ENCODE assay signal across 8 mouse cellular contexts in genomic region chr11:50131801-50132201, GRCm38 (mm10). TPM values are rescaled to one million over a fixed set of nuclear protein-coding genes. Genes with fewer than 3 reads are reported as not detected.
DNase-seq lines count a peak whose midpoint lies in the region; ATAC-seq and TF ChIP-seq lines count a peak whose summit lies in the region.

No protein-coding gene starts in this region.

- no peak; the same call in 1 of the 2 replicates for ATAC-seq in heart, embryonic 11.5 days (replicated peaks; ENCODE audit: insufficient number of reproducible peaks, low FRiP score, low TSS enrichment)
- no peak for ATAC-seq in embryonic facial prominence, embryonic 12.5 days (ENCODE audit: insufficient number of reproducible peaks, insufficient read depth, low FRiP score, low TSS enrichment)
- 0 out of 2 replicates have a peak, but pooled peaks have one; percentile 3 for ATAC-seq in kidney, embryonic 15.5 days (replicated peaks; ENCODE audit: low FRiP score)

- H3K4me3 ChIP-seq in heart, embryonic 11.5 days (ENCODE audit: low read depth, low read length) = peak overlapping the region; percentile 84
- H3K4me3 ChIP-seq in CH12.LX (replicated peaks in 1 of 3; ENCODE audit: low read depth in 2 of 3, low read length in 2 of 3, poor library complexity in 1 of 3) = peak overlapping the region; percentile 88 to 100 (median 90)
- peak overlapping the region; percentile 91 for H3K4me3 ChIP-seq in embryonic facial prominence, embryonic 12.5 days
- peak overlapping the region; percentile 85 for H3K4me3 ChIP-seq in kidney, embryonic 15.5 days (replicated peaks)

- TF ChIP-seq CTCF in CH12.LX (conservative IDR thresholded peaks at IDR 0.05 in 1 of 2, IDR thresholded peaks at IDR 0.05 in 1 of 2; ENCODE audit: low read depth in 2 of 2, low read length in 2 of 2) = no peak

- H3K9ac ChIP-seq in heart, embryonic 11.5 days (ENCODE audit: low read depth, low read length) = peak overlapping the region; percentile 98
- H3K9ac ChIP-seq in CH12.LX (ENCODE audit: insufficient read depth, low read depth) = peak overlapping the region; percentile 76
- H3K9ac ChIP-seq in embryonic facial prominence, embryonic 12.5 days = peak overlapping the region; percentile 97
- H3K9ac ChIP-seq in kidney, embryonic 15.5 days = peak overlapping the region; percentile 98

- TF ChIP-seq RAD21 in CH12.LX (IDR thresholded peaks at IDR 0.05; ENCODE audit: low read depth, low read length) = no peak

- WGBS in heart, embryonic 11.5 days (ENCODE audit: insufficient replicate concordance) = 21% methylated on average over 10 of the region's 10 CpGs
- WGBS in embryonic facial prominence, embryonic 12.5 days = 21% methylated on average over 10 of the region's 10 CpGs
- 19% methylated on average over 10 of the region's 10 CpGs for WGBS in kidney, embryonic 15.5 days

- in situ Hi-C loops in CH12.LX (cut with MboI; ENCODE audit: low pct_ligation_motif_present, low pct_unique_long_range_greater_than_20kb, low sequenced_read_pairs) = loop anchor here (5.0 to 10.0 kb wide), 2 partner anchors 150 to 233 kb away; no protein-coding TSS in a partner anchor

- TF ChIP-seq EP300 in CH12.LX (IDR thresholded peaks at IDR 0.05; ENCODE audit: low read length) = no peak

- peak overlapping the region; percentile 87 for H3K27ac ChIP-seq in heart, embryonic 11.5 days (ENCODE audit: low read depth, low read length)
- no peak overlapping the region for H3K27ac ChIP-seq in CH12.LX (ENCODE audit: insufficient read depth, low read depth)
- peak overlapping the region; percentile 86 for H3K27ac ChIP-seq in embryonic facial prominence, embryonic 12.5 days
- H3K27ac ChIP-seq in kidney, embryonic 15.5 days = peak overlapping the region; percentile 84

- H3K4me2 ChIP-seq in heart, embryonic 11.5 days = peak overlapping the region; percentile 83
- H3K4me2 ChIP-seq in CH12.LX (ENCODE audit: insufficient read depth, low read depth, poor library complexity, severe bottlenecking) = peak overlapping the region; percentile 73
- H3K4me2 ChIP-seq in embryonic facial prominence, embryonic 12.5 days (replicated peaks) = peak overlapping the region; percentile 84
- peak overlapping the region; percentile 74 for H3K4me2 ChIP-seq in kidney, embryonic 15.5 days

- peaks cover 3% of the 10 kb centered on the region; the same call in 1 of the 2 replicates for H3K36me3 ChIP-seq in heart, embryonic 11.5 days (ENCODE audit: control insufficient read depth, insufficient read depth, low read length)
- peaks cover 12 to 36% of the 10 kb centered on the region in 2 experiments for H3K36me3 ChIP-seq in CH12.LX (replicated peaks in 1 of 2; ENCODE audit: control insufficient read depth in 1 of 2, insufficient read depth in 1 of 2, low read length in 1 of 2)
- H3K36me3 ChIP-seq in embryonic facial prominence, embryonic 12.5 days = peaks cover 15% of the 10 kb centered on the region
- peaks cover 12% of the 10 kb centered on the region for H3K36me3 ChIP-seq in kidney, embryonic 15.5 days

- no peak for DNase-seq in heart, adult 18-20 months
- peak; percentile 30 for DNase-seq in CH12.LX (ENCODE audit: extremely low read depth)
- DNase-seq in natural killer cell, adult 2 months (ENCODE audit: low spot score in 2 of 2) = peak; percentile 5 to 19
- no peak for DNase-seq in adrenal gland, postnatal 14 days
- no peak for DNase-seq in adrenal gland, adult 18-20 months (ENCODE audit: low spot score in 2 of 2)

- dilution Hi-C loops in CH12.LX (cut with MboI; ENCODE audit: extremely low pct_ligation_motif_present, extremely low pct_unique_long_range_greater_than_20kb, low sequenced_read_pairs) = no loop called here

- no peaks in the 10 kb centered on the region for H3K9me3 ChIP-seq in heart, embryonic 11.5 days (replicated peaks; ENCODE audit: control insufficient read depth, low read length)
- no peaks in the 10 kb centered on the region for H3K9me3 ChIP-seq in CH12.LX (replicated peaks; ENCODE audit: low read length)
- H3K9me3 ChIP-seq in embryonic facial prominence, embryonic 12.5 days = no peaks in the 10 kb centered on the region
- no peaks in the 10 kb centered on the region for H3K9me3 ChIP-seq in kidney, embryonic 15.5 days (replicated peaks)

- no peak for TF ChIP-seq POLR2A in CH12.LX (IDR thresholded peaks at IDR 0.05; ENCODE audit: low read depth, low read length)

- H3K27me3 ChIP-seq in heart, embryonic 11.5 days (ENCODE audit: control insufficient read depth, insufficient read depth, low read length) = no peaks in the 10 kb centered on the region
- peaks cover 2% of the 10 kb centered on the region for H3K27me3 ChIP-seq in CH12.LX (replicated peaks)
- H3K27me3 ChIP-seq in embryonic facial prominence, embryonic 12.5 days = no peaks in the 10 kb centered on the region
- no peaks in the 10 kb centered on the region for H3K27me3 ChIP-seq in kidney, embryonic 15.5 days

- peaks cover 5% of the 10 kb centered on the region; the same call in 1 of the 2 replicates for H3K79me2 ChIP-seq in CH12.LX (replicated peaks; ENCODE audit: control insufficient read depth, extremely low read depth, insufficient read depth, poor library complexity, severe bottlenecking)

- peaks cover 11% of the 10 kb centered on the region; the same call in 1 of the 2 replicates for H3K4me1 ChIP-seq in heart, embryonic 11.5 days (ENCODE audit: control insufficient read depth, insufficient read depth, low read length)
- H3K4me1 ChIP-seq in CH12.LX (ENCODE audit: control insufficient read depth in 1 of 2, insufficient read depth in 2 of 2) = peaks cover 8 to 24% of the 10 kb centered on the region in 2 experiments
- H3K4me1 ChIP-seq in embryonic facial prominence, embryonic 12.5 days = peaks cover 12% of the 10 kb centered on the region
- peaks cover 22% of the 10 kb centered on the region for H3K4me1 ChIP-seq in kidney, embryonic 15.5 days

TF ChIP-seq in CH12.LX, 34 proteins besides CTCF, POLR2A, EP300 and RAD21:
- TF ChIP-seq POLR2AphosphoS2 (IDR thresholded peaks at IDR 0.05; ENCODE audit: low read depth, low read length) = no peak
- TF ChIP-seq IRF4 (IDR thresholded peaks at IDR 0.05; ENCODE audit: low read depth, low read length) = no peak
- TF ChIP-seq JUN (IDR thresholded peaks at IDR 0.05; ENCODE audit: insufficient read depth, low read depth, low read length) = no peak
- TF ChIP-seq MXI1 (IDR thresholded peaks at IDR 0.05; ENCODE audit: low read depth, low read length) = 0 out of 2 replicates have a peak, but pooled peaks have one; percentile 23
- TF ChIP-seq ZNF384 (IDR thresholded peaks at IDR 0.05; ENCODE audit: low read depth, low read length) = no peak
- no peak for TF ChIP-seq SMC3 (IDR thresholded peaks at IDR 0.05; ENCODE audit: low read depth, low read length)
- 0 out of 2 replicates have a peak, but pooled peaks have one; percentile 45 for TF ChIP-seq MAX (IDR thresholded peaks at IDR 0.05; ENCODE audit: low read length)
- no peak for TF ChIP-seq USF1 (IDR thresholded peaks at IDR 0.05; ENCODE audit: low read depth, low read length)
- TF ChIP-seq ELF1 (IDR thresholded peaks at IDR 0.05; ENCODE audit: low read depth, low read length) = no peak
- TF ChIP-seq HCFC1 (IDR thresholded peaks at IDR 0.05; ENCODE audit: low read depth, low read length) = no peak
- no peak for TF ChIP-seq BHLHE40 (IDR thresholded peaks at IDR 0.05; ENCODE audit: low read depth, low read length)
- no peak for TF ChIP-seq MAFK (IDR thresholded peaks at IDR 0.05; ENCODE audit: insufficient replicate concordance, low read length)
TF ChIP-seq in CH12.LX: peak in this region for 2.

RNA-seq across cellular contexts. Expression of gene Tbc1d9b, which starts 0.6 kb away (rescaled TPM):
- polyA plus RNA-seq in heart, embryonic 11.5 days (2014; fragmentation: Nextera tagmentation; extraction: Ambion mirVana) = 20.7 and 27.3 TPM in 2 replicates
- total RNA-seq in heart, adult 18-20 months (2021) = 10 to 100 TPM; 40.2 to 45.6 TPM
- total RNA-seq in CH12.LX (2012; rRNA removed) = 23.1 and 27.9 TPM in 2 replicates
- 12.8 and 14.1 TPM in 2 replicates for total RNA-seq in CH12.LX (2014; rRNA removed)
- 26.7 and 28.6 TPM in 2 replicates for polyA plus RNA-seq in CH12.LX (2012; ENCODE audit: insufficient read length, low read depth)
- polyA plus RNA-seq in embryonic facial prominence, embryonic 12.5 days (2016; fragmentation: Nextera tagmentation; extraction: Ambion mirVana) = 50.7 and 51.2 TPM in 2 replicates
- polyA plus RNA-seq in kidney, embryonic 15.5 days (2015; fragmentation: Nextera tagmentation; extraction: Ambion mirVana) = 40.0 and 42.9 TPM in 2 replicates
- 75.9 and 86.7 TPM in 2 replicates for total RNA-seq in adrenal gland, postnatal 14 days (2021)
- total RNA-seq in adrenal gland, adult 18-20 months (2021) = 100 to 1,000 TPM; 121 to 127 TPM

RNA-seq across cellular contexts. Expression of gene Mrnip, which starts 42.4 kb away (rescaled TPM):
- polyA plus RNA-seq in heart, embryonic 11.5 days (2014; fragmentation: Nextera tagmentation; extraction: Ambion mirVana) = 15.3 and 17.6 TPM in 2 replicates
- 1 to 10 TPM; 2.4 to 3.0 TPM for total RNA-seq in heart, adult 18-20 months (2021)
- 30.4 and 36.7 TPM in 2 replicates for total RNA-seq in CH12.LX (2012; rRNA removed)
- 26.7 and 29.7 TPM in 2 replicates for total RNA-seq in CH12.LX (2014; rRNA removed)
- polyA plus RNA-seq in CH12.LX (2012; ENCODE audit: insufficient read length, low read depth) = 22.5 and 22.8 TPM in 2 replicates
- polyA plus RNA-seq in embryonic facial prominence, embryonic 12.5 days (2016; fragmentation: Nextera tagmentation; extraction: Ambion mirVana) = 17.8 and 18.6 TPM in 2 replicates
- 19.3 and 20.0 TPM in 2 replicates for polyA plus RNA-seq in kidney, embryonic 15.5 days (2015; fragmentation: Nextera tagmentation; extraction: Ambion mirVana)
- 12.9 and 13.6 TPM in 2 replicates for total RNA-seq in adrenal gland, postnatal 14 days (2021)
- 1 to 10 TPM; 4.4 to 5.3 TPM for total RNA-seq in adrenal gland, adult 18-20 months (2021)

Comparison
In these comparisons a context has a peak if more than half of its experiments do, and no peak if none do; other contexts are left out.
1. DNase-seq: peak in CH12.LX (single experiment) and natural killer cell, adult 2 months (2 of 2); none in heart, adult 18-20 months (0 of 2), adrenal gland, postnatal 14 days (single experiment) and adrenal gland, adult 18-20 months (0 of 2).
2. Peak in every context shown above with its lines, with median percentiles within 50 percentile points of each other: H3K4me2 ChIP-seq, H3K4me3 ChIP-seq and H3K9ac ChIP-seq.